Mouse (Mus musculus) neural tube, embryonic 13.5 days (tissue): ENCODE data around the gene Ribc2. TPM values are rescaled to one million over a fixed set of nuclear protein-coding genes. Genes with fewer than 3 reads are reported as not detected.

Experiments used
- ATAC-seq: fragments of 200-750 bp; cut with Nextera tagmentation; 2 replicates; pipeline ENCODE4 v1.8.0; 2017; ENCODE audit warnings: low read depth, mild to moderate bottlenecking, moderate TSS enrichment, moderate library complexity
- H3K27ac ChIP-seq: fragments of 300-500 bp; sonication (generic); replicated peaks from 2 replicates; pipeline ENCODE4 v1.5.1; 2015; ENCODE audit warnings: moderate library complexity, mild to moderate bottlenecking, inconsistent platforms
- H3K27me3 ChIP-seq: fragments of 300-500 bp; sonication (generic); 2 replicates; pipeline ENCODE4 v1.6.1; 2015; ENCODE audit warnings: mild to moderate bottlenecking, inconsistent platforms
- H3K36me3 ChIP-seq: fragments of 300-500 bp; sonication (generic); 2 replicates; pipeline ENCODE4 v1.6.1; 2015; ENCODE audit warnings: mild to moderate bottlenecking, inconsistent platforms
- H3K4me1 ChIP-seq: fragments of 300-500 bp; sonication (generic); replicated peaks from 2 replicates; pipeline ENCODE4 v1.6.1; 2015; ENCODE audit warnings: inconsistent platforms
- H3K4me2 ChIP-seq: fragments of 300-500 bp; sonication (generic); 2 replicates; pipeline ENCODE4 v1.6.1; 2015; ENCODE audit warnings: inconsistent platforms, mild to moderate bottlenecking, moderate library complexity
- H3K4me3 ChIP-seq: fragments of 300-500 bp; sonication (generic); 2 replicates; pipeline ENCODE4 v1.5.1; 2015; ENCODE audit warnings: mild to moderate bottlenecking, inconsistent platforms
- H3K9ac ChIP-seq: fragments of 300-500 bp; sonication (generic); 2 replicates; pipeline ENCODE4 v1.6.1; 2015; ENCODE audit warnings: moderate library complexity, mild to moderate bottlenecking, inconsistent platforms
- H3K9me3 ChIP-seq: fragments of 300-500 bp; sonication (generic); 2 replicates; pipeline ENCODE4 v1.6.1; 2016; ENCODE audit warnings: inconsistent platforms
- WGBS: fragments of 180-500 bp; shearing (Covaris S2); methylation state at CpG from one replicate; pipeline ENCODE4 v1.1.7; 2015; 5-methylcytosine and 5-hydroxymethylcytosine counted together
- polyA plus RNA-seq: library from polyadenylated mRNA; unstranded; fragments of >200 nt; fragmentation: Nextera tagmentation; extraction: Ambion mirVana; gene quantifications from 2 replicates; pipeline ENCODE4 v1.2.1, GENCODE M21; 2015

Gene Ribc2
- 0.34 and 0.57 TPM in 2 replicates for polyA plus RNA-seq

GRCm38 (mm10) chr15:85131275-85132192 is at the start of gene Ribc2, which contains the start of gene Smc1b:
Gene Ribc2, plus strand, starts transcription at chr15:85132078.
Gene Smc1b, minus strand, starts transcription at chr15:85131964.
- WGBS: 31% methylated on average over 58 of the region's 58 CpGs
- no peaks in the 10 kb centered on the region for H3K9me3 ChIP-seq
- H3K4me3 ChIP-seq: peak within 1 kb of the TSS; percentile 37
- H3K36me3 ChIP-seq: no peaks in the 10 kb centered on the region
- no peak within 1 kb of the TSS for H3K27ac ChIP-seq
- peak within 1 kb of the TSS; percentile 63 for H3K4me2 ChIP-seq
- peak within 1 kb of the TSS; percentile 63 for H3K9ac ChIP-seq
- peaks cover 12% of the 10 kb centered on the region for H3K4me1 ChIP-seq
- peaks cover 7% of the 10 kb centered on the region; the same call in 1 of the 2 replicates for H3K27me3 ChIP-seq
- peak; percentile 47; the same call in 1 of the 2 replicates for ATAC-seq

- H3K9me3 ChIP-seq: no peaks in the 10 kb centered on the region
- H3K4me3 ChIP-seq: no peak overlapping the region
- 93% methylated on average over 1 of the region's 1 CpGs for WGBS
- no peak overlapping the region for H3K27ac ChIP-seq
- H3K4me2 ChIP-seq: no peak overlapping the region
- no peak for ATAC-seq
- H3K36me3 ChIP-seq: no peaks in the 10 kb centered on the region
- H3K9ac ChIP-seq: no peak overlapping the region
- no peaks in the 10 kb centered on the region for H3K27me3 ChIP-seq
- H3K4me1 ChIP-seq: no peaks in the 10 kb centered on the region
Observed at GRCm38 (mm10) chr15:85085641-85086040, 46.2 kb upstream of the Ribc2 start.

DNA sequence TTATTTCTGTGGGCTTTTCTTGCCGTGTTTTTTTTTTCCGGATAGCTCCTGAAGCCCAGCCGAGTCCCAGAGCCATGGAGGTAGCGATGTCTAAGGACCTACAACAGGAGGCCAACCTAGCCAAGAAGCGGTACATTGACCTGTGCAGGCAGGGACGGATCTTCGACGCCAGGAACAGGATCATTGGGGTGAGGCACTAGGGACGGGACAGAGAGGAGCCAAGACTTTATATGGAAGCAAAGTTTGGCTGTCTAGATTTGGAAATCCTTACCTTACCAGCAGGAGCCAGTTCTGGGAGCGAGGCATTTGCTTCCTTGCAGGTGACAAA is 279 bp downstream of the Ribc2 start:
- no peak for ATAC-seq

DNA sequence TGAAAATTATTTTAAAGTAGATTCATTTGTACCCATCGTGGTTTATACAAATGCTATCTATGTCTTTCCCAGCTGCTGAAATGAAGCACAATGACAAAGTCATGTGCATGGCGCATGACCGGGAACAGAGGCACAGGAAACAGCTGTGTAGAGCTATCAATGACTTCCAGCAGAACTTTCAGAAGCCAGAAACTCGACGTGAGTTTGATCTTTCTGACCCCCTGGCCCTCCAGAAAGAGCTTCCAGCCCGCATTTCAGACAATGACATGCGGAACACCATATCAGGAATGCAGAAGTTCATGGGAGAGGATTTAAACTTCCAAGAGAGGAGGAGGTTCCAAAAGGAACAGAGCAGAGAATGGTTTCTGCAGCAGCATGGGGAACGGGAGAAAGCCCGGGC is 3.3 kb downstream of the Ribc2 start:
- Histone ChIP-seq H3K9me3 (no peaks in the 10 kb centered on the region), H3K4me1 (peaks cover 12% of the 10 kb centered on the region), H3K36me3 (no peaks in the 10 kb centered on the region), H3K27me3 (peaks cover 7% of the 10 kb centered on the region; the same call in 1 of the 2 replicates), H3K4me2 (no peak overlapping the region), H3K27ac (no peak overlapping the region), H3K9ac (no peak overlapping the region), H3K4me3 (no peak overlapping the region)
- 59% methylated on average over 9 of the region's 9 CpGs for WGBS
- no peak for ATAC-seq

More for the DNA sequence above, 279 bp downstream of the Ribc2 start:
- no peaks in the 10 kb centered on the region for H3K36me3 ChIP-seq
- H3K9ac ChIP-seq: peak overlapping the region; percentile 44
- peak overlapping the region; percentile 63 for H3K4me2 ChIP-seq
- peaks cover 12% of the 10 kb centered on the region for H3K4me1 ChIP-seq
- no peaks in the 10 kb centered on the region for H3K9me3 ChIP-seq
- WGBS: 25% methylated on average over 10 of the region's 10 CpGs
- H3K27ac ChIP-seq: no peak overlapping the region
- peak overlapping the region; percentile 37 for H3K4me3 ChIP-seq
- peaks cover 7% of the 10 kb centered on the region; the same call in 1 of the 2 replicates for H3K27me3 ChIP-seq

DNA sequence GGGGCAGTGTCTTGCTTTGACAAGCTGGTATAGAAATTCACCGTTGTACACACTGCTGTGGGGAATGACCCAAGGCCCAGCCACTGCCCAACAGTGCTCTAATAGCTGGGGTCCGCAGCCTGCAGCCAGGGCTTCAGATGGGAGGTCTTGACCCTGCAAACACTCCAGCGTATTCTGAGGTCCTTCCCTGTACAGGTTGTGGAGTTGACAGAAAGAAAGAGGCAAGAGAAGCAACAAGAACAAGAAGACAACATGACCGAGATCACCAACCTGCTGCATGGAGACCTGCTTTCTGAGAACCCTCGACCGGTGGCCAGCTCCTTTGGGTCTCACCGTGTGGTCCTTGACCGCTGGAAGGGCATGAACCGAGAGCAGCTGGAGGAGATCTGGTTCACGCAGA is 9.4 kb downstream of the Ribc2 start:
- Histone ChIP-seq H3K36me3 (no peaks in the 10 kb centered on the region), H3K9me3 (no peaks in the 10 kb centered on the region), H3K9ac (no peak overlapping the region), H3K4me2 (no peak overlapping the region), H3K4me1 (no peaks in the 10 kb centered on the region), H3K27ac (no peak overlapping the region), H3K27me3 (no peaks in the 10 kb centered on the region), H3K4me3 (no peak overlapping the region)
- WGBS: 88% methylated on average over 10 of the region's 10 CpGs
- ATAC-seq: no peak

- H3K9me3 ChIP-seq: no peaks in the 10 kb centered on the region
- WGBS: 70% methylated on average over 2 of the region's 2 CpGs
Observed at GRCm38 (mm10) chr15:85142441-85142840, 10.6 kb downstream of the Ribc2 start.

GRCm38 (mm10) chr15:85143161-85143560 is 11.3 kb downstream of the Ribc2 start:
- Histone ChIP-seq H3K4me3 (no peak overlapping the region), H3K4me2 (no peak overlapping the region), H3K27me3 (no peaks in the 10 kb centered on the region), H3K9ac (no peak overlapping the region), H3K36me3 (no peaks in the 10 kb centered on the region), H3K4me1 (no peaks in the 10 kb centered on the region), H3K9me3 (no peaks in the 10 kb centered on the region), H3K27ac (no peak overlapping the region)
- 92% methylated on average over 11 of the region's 11 CpGs for WGBS
- ATAC-seq: no peak

More at GRCm38 (mm10) chr15:85142441-85142840, 10.6 kb downstream of the Ribc2 start:
- H3K36me3 ChIP-seq: no peaks in the 10 kb centered on the region
- no peaks in the 10 kb centered on the region for H3K4me1 ChIP-seq
- H3K27me3 ChIP-seq: no peaks in the 10 kb centered on the region
- no peak overlapping the region for H3K27ac ChIP-seq
- H3K4me2 ChIP-seq: no peak overlapping the region
- no peak for ATAC-seq
- H3K4me3 ChIP-seq: no peak overlapping the region
- H3K9ac ChIP-seq: no peak overlapping the region

DNA sequence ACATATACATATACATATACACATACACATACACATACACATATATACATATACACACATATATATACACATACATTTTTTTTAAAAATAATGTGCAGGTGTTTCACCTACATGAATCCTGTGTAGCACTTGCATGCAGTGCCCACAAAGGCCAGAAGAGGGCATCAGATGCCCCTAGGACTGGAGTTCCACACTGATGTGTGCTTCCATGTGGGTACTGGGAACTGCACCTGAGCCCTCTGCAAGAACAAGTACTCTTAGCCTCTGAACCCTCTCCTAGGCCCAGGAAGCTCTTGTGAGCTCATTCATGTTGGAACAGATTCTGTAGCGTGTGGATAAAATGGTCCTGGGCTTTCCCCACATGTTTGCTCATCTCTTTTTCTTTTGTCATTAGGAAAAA is 11.9 kb downstream of the Ribc2 start:
- H3K9me3 ChIP-seq: no peaks in the 10 kb centered on the region
- 95% methylated on average over 1 of the region's 1 CpGs for WGBS
- no peak overlapping the region for H3K4me3 ChIP-seq
- no peaks in the 10 kb centered on the region for H3K4me1 ChIP-seq
- ATAC-seq: no peak
- no peak overlapping the region for H3K4me2 ChIP-seq
- no peaks in the 10 kb centered on the region for H3K27me3 ChIP-seq
- no peak overlapping the region for H3K9ac ChIP-seq
- no peaks in the 10 kb centered on the region for H3K36me3 ChIP-seq
- H3K27ac ChIP-seq: no peak overlapping the region

GRCm38 (mm10) chr15:85144249-85144648 is 12.4 kb downstream of the Ribc2 start:
- no peak overlapping the region for H3K27ac ChIP-seq
- no peak overlapping the region for H3K4me2 ChIP-seq
- no peaks in the 10 kb centered on the region for H3K9me3 ChIP-seq
- H3K4me3 ChIP-seq: no peak overlapping the region
- H3K27me3 ChIP-seq: no peaks in the 10 kb centered on the region
- H3K9ac ChIP-seq: no peak overlapping the region
- WGBS: 92% methylated on average over 5 of the region's 5 CpGs
- H3K4me1 ChIP-seq: no peaks in the 10 kb centered on the region
- ATAC-seq: no peak
- H3K36me3 ChIP-seq: no peaks in the 10 kb centered on the region

DNA sequence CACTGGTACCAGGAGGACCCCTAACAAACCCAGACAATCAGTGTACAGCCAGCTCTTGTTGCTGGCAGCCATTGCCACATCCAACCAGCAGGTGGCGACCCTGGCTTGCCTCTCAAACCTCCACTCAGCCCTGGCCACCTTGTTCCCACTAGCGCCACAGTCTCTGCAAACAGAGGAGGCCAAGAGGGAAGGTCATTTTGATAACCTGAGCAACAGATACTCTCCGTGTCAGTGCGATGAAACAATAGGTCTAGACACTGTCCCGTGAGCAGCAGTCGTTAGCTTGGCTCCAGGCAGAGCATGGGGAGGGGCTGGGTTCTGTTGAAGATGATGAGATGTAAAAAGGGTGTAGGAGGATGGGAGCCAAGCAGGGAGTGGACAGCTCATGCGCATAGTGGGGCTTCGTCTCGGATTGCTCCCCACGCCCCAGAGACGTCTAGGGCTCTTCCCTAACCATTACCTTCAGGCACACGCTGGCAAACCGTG is 19.6 kb downstream of the Ribc2 start:
- ATAC-seq: peak; percentile 83
- H3K4me3 ChIP-seq: no peak overlapping the region
- H3K4me2 ChIP-seq: no peak overlapping the region
- 0 out of 2 replicates have a peak, but pooled peaks cover 7% of the 10 kb centered on the region for H3K4me1 ChIP-seq
- no peak overlapping the region for H3K27ac ChIP-seq
- no peaks in the 10 kb centered on the region for H3K9me3 ChIP-seq
- no peak overlapping the region for H3K9ac ChIP-seq
- no peaks in the 10 kb centered on the region; the same call in 1 of the 2 replicates for H3K27me3 ChIP-seq
- no peaks in the 10 kb centered on the region for H3K36me3 ChIP-seq
- 28% methylated on average over 13 of the region's 13 CpGs for WGBS

GRCm38 (mm10) chr15:85152577-85152976 is 20.7 kb downstream of the Ribc2 start:
- no peak for ATAC-seq
- Histone ChIP-seq H3K27ac (no peak overlapping the region), H3K4me3 (no peak overlapping the region), H3K36me3 (no peaks in the 10 kb centered on the region), H3K4me2 (no peak overlapping the region), H3K27me3 (no peaks in the 10 kb centered on the region; the same call in 1 of the 2 replicates), H3K9ac (no peak overlapping the region), H3K4me1 (0 out of 2 replicates have a peak, but pooled peaks cover 9% of the 10 kb centered on the region), H3K9me3 (no peaks in the 10 kb centered on the region)
- 73% methylated on average over 3 of the region's 3 CpGs for WGBS

GRCm38 (mm10) chr15:85154091-85154490 is 22.2 kb downstream of the Ribc2 start:
- H3K9me3 ChIP-seq: no peaks in the 10 kb centered on the region
- no peak overlapping the region for H3K9ac ChIP-seq
- H3K27me3 ChIP-seq: no peaks in the 10 kb centered on the region; the same call in 1 of the 2 replicates
- H3K36me3 ChIP-seq: no peaks in the 10 kb centered on the region
- H3K4me3 ChIP-seq: no peak overlapping the region
- H3K27ac ChIP-seq: no peak overlapping the region
- ATAC-seq: no peak
- H3K4me2 ChIP-seq: no peak overlapping the region
- H3K4me1 ChIP-seq: 0 out of 2 replicates have a peak, but pooled peaks cover 9% of the 10 kb centered on the region
- 98% methylated on average over 3 of the region's 3 CpGs for WGBS
